Mouse (Mus musculus) common myeloid progenitor, adult 5-6 weeks (primary cell): ENCODE measurements around the gene Ly6g6c. TPM values are rescaled to one million over a fixed set of nuclear protein-coding genes. Genes with fewer than 3 reads are reported as not detected.
A peak's percentile ranks its signal among the peaks of the same experiment; 100 is the strongest.

Experiments used
- ATAC-seq: replicated peaks from 2 replicates; pipeline ENCODE4 v1.8.0; 2016; ENCODE audit warnings: low read depth, mild to moderate bottlenecking, moderate TSS enrichment, inconsistent platforms; ENCODE audit not compliant: poor library complexity, severe bottlenecking
- total RNA-seq: library from RNA; stranded (forward); fragments of 200-1000, 187-1606 nt; gene quantifications from 2 replicates; pipeline ENCODE4 v1.2.3, GENCODE M21; 2017

Ly6g6c gene
- total RNA-seq, 1 experiment from 2014 or later = not detected

DNA sequence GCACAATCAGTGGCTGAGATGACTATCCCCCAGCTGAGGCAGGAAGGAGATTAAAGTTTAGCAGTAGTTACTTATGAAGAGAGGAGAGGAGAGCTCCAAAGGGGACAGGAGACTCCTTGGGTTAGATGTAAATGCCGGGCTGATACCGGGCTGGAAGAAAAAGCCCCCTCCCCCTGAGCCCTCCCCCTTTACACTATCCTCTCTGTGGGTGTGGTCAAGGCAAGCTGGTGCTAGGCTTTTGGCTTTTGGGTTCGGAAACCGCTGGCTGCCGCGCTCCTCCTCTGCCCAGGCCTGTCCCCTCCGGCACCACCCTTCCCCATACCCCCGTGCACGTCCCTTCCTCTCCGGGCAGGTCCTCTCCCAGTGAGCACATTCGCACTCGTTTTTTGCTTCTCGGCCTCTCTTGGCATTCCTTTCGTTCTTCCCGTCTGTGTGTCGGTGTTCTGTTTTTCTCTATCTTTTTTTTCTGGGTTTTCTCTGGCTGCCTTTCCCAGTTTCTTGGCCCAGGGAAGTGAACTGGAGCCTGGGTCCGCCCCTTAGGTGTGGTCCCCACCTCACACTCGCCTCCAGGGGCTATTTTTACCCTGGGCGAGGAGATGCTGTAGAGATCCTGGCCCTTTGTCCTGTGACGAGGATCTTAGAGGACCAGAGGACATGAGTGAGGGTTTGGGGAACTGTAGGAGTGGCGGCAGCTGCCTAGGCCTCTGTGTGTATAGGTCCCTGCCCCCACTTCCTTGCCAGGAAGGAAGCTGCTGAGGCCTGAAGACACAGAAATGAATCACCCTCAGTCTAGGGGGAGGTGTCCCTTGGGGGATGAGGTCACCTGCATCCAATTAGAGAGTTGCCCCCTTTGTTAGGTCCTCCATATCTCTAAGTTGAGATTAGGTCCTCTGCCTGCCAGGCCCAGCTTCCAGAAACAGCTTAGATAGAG is 13.8 kb upstream of the Ly6g6c start:
- peak; percentile 63 for ATAC-seq

DNA sequence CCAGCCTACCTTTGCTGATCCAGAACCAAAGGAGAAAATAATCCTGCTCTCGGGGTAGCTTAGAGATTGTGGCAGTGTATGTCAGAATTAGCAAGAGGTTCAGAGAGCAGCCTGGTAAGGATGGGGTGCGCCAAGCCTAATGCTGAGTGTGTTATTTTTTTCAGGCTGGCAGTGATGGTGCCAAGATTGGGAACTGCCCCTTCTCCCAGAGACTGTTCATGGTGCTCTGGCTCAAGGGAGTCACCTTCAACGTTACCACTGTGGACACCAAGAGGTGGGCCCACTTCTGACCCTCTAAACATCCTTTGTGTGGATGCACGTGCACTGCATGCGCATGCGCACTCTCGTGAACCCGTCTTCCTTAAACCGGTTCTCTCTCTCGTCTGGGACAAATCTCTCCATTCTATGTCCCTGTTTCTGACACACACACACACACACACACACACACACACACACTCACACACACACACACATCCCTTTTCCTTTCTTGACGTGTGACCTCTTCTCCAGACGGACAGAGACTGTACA is 12.9 kb upstream of the Ly6g6c start:
- ATAC-seq = no peak

DNA sequence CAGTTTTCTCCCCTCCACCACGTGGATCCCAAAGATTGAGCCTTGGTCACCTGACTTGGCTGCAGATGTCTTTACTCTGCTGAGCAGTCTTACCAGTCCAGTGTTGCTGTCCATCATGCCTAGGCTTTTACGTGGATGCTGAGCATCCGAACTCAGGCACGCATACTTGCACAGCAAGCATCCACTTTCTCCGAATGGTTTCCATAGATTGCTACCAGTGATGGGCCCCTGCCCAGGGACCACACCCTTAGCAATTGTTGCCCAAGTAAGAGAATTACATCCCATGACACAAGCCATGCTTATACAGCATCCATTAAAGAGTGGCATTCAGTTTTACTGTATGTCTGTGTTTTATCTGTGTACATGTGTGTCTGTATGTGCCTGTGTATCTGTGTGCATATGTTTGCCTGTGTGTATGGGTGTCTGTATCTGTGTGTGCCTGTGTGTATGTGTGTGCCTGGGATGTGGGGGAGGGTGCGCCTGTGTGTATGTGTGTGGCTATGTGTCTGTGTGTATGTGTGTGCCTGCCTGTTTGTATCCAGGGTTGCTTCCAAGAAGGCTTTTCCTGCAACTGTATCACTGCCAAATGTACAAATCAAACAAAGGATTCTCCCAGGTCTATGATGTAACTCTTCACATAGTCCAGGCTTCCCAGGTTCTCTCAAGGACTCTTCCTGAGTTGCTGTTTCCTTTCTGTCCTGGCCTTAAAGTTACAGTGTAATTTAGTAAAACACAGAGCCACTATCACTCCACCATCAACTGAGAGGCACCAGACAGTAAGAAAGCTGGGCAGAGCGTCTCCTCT is 9.3 kb upstream of the Ly6g6c start:
- no peak for ATAC-seq

DNA sequence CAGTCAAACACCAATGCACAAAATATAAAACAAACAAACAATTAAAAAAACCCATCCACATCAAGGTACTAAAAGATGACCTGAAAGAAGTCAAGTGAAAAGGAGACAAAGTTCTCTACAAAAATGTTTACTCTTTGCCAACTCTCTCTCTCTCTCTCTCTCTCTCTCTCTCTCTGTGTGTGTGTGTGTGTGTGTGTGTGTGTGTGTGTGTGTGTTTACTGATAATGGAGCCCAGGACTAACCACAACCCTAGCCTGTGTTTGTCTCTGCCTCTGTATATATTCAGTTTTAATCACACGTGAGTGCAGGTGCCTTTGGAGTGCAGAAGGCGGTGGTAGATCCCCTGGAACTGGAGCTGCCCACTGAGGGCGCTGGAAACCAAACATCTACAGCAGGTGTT is 8.1 kb upstream of the Ly6g6c start:
- no peak for ATAC-seq

DNA sequence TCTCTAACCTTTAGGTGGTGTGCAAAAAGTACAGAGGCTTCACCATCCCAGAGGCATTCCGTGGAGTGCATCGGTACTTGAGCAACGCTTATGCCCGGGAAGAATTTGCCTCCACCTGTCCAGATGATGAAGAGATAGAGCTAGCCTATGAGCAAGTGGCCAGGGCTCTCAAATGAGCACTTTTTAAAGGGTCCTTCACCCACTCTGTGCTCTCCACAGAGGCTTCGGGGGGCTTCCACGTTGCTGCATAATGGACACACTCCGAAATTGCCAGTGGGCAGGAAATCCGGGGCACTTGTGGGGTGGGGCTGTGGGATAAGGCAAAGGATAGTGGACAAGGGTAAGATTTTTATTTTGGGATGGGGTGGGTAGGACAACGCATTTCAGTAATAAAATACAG is 6.9 kb upstream of the Ly6g6c start:
- no peak for ATAC-seq

DNA sequence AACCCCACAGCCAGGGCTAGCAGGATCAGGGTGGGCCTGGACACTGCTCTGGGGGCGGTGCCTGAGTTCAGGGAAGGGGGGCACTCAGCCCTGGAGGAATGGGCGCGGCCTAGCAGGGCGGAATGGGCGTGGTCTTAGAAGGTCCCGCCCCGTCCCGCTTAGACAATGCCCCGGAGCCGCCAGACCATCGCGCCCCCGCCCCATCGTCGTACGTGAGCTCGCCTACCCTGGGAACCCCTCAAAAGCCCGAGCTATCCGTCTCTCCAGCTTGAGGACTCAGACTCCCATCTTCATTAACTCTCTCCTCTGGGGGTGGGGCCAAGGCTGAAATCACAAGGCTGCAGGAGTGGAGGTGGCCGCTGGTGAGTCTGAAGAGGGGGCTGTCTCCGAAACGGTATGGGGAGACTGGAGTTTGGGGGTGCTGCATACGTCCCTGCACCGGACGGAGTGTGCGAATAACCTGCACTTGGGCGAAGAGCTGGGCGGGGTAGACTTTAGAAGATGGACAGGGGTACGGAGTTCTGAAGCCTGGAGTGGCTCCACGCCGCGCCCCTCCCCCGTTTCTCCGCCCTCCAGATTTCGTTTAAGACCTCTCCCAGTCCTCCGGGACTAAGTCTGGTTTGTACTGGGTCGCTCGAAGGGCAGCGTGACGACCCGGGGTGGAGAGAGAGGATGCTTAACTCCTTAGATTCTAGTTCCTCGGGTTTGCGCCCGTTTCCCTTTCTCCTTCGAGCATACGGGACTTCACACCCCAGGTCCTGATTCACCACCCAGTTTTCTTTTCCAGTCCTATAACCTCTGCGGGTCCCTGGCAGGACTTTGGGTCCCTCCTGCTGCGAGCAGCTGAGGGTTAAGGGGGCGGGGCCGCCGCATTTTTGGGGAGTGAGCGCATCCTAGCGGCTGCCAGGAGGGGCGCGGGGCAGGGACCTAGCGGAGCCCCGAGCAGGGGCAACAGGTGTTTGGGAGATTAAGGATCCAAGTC is 6.0 kb upstream of the Ly6g6c start, which contains the start of gene Ddah2:
Gene Ddah2, plus strand, starts transcription at position 125 of the 982 bp plus-strand sequence.
- peak; percentile 83 for ATAC-seq

DNA sequence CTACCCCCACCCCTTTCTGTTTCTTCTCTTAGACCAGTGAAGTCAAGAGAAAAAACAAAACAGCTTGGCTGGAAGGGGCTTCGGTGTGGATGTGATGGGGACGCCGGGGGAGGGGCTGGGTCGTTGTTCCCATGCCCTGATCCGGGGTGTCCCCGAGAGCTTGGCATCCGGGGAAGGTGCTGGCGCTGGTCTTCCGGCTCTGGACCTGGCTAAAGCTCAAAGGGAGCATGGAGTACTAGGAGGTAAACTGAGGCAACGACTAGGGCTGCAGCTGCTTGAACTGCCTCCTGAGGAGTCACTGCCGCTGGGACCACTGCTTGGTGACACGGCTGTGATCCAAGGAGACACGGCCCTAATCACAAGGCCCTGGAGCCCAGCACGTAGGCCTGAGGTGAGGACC is 5.1 kb upstream of the Ly6g6c start:
- ATAC-seq = no peak

DNA sequence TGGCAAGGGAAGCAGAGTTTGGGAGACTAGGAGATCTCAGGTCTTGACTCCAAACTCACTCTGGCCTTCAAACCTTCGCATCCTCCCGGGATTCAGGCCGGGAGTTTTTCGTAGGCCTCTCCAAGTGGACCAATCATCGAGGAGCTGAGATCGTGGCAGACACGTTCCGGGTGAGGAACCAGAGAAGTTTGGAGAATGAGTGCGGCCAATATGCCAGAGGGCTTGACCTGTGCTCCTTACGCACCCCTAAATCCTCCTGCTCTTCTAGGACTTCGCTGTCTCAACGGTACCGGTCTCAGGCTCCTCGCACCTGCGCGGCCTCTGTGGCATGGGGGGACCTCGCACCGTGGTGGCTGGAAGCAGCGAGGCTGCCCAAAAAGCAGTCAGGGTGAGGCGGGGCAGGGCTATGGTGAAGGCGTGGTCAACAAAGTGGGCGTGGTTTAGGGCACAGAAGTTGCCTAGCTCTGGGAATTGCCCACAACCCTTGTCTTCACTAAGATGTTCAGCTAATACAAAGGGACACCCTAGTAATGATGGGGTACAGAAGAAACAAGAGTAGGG is 4.4 kb upstream of the Ly6g6c start:
- no peak for ATAC-seq

DNA sequence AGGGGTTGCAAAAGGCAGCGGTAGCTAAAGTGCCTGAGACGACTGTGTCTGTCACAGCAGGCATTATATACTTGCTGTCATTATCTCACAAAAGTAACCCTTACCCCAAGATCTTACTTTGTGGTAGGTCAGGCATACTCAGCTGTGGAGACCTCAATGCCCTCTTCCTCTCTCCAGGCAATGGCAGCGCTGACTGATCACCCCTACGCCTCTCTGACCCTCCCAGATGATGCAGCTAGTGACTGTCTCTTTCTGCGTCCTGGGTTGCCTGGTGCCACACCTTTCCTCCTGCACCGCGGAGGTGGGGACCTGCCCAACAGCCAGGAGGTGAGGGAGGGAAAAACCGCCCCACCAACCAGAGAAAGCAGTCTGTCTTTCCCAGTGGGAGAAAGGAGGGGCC is 3.9 kb upstream of the Ly6g6c start:
- ATAC-seq = no peak

DNA sequence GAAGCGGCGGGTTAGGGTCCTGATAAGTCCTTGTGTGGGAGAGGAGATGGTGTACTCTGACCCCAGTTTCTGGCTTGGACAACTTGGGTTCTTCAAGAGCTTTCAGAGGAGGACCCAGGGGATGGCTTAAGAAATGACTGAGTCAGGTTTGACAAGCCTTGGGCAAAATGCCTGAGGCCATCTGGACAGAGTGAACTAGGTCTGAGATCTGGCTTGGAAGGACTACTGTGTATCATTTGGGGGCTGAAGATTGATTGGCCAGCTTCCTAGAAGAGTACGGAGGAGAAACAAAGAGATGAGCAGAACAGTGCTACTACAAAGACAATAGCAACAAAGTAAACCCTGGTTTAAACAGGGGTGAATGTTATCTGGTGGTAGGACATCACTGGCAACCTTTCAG is 1.7 kb upstream of the Ly6g6c start:
- ATAC-seq = no peak

DNA sequence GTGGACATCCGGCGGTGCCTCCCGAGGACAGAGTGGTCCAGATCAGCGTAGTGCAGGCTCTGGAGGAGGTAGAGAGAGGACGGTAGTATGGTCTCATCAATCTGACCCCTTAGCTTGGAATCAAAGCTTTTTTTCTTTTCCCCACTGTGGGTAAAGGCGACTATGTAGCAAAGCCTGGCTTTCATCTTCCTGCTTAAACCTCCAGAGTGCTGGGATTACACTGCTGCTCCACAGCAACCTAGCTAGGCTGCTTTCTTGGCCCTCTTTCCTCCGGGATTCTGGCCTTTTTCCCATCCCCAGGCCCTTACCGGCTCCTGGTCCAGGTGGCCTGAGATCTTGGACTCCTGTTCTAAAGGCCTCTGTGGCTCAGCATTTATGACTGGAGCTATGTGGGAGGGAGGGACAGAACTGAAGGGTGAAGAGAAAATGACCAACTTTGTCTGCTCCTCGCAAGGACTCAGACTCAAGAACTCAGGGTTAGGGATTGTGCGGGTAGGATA is 760 bp upstream of the Ly6g6c start:
- ATAC-seq = no peak

DNA sequence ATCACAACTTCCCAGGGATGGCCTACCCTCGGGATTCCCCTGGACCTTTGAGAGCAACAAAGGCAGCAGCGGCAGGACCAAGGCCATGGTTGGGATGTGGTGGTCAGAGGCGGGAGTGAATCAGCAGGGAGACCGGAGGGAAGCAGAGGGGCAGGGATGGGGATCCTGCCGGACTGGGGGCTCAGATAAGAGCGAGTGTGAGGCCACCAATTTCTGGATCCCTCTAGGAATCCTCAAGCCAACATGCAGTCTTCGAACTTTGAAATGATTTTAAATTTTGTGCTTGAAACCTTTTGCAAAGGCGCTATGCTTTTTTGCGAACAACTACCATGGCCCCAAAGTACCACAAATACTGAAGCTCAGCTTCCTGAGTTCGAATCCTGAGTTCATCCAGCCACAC is 896 bp downstream of the Ly6g6c start, which contains the start of gene Mpig6b:
Gene Mpig6b, minus strand, starts transcription at position 101 of the 400 bp plus-strand sequence.
- no peak for ATAC-seq

DNA sequence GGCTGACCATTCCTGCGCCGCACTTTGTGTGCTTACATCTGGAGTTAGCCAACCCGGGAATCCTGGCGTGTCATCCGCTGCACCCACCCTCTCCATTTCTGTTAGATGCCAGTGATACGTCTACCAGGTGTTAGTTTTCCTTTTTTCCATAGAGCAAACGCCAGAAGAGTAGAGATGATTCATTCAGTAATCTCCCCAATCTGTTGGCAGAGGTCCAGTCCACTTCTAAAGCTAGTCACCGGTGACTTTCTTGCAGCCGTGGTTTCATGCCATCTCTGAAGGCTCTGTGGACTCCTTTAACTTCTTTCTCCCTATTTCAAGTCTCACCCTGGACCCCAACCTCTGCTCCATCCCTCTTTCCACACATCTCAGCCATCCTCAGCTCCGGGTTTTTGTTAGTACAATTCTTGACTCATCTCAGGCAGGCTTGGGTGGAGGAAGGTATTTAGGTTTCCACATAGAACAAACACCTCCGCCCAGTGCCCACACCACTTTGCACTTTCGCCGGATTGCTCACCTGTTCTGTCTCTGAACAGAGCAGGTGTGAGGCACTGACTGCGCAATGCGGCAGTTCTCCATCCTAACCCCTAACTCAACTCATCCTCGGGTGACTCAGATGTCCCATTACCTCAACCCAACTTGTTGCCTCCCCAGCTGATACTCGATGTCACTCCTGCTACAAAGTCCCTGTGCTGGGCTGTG is 3.2 kb downstream of the Ly6g6c start:
- no peak for ATAC-seq

DNA sequence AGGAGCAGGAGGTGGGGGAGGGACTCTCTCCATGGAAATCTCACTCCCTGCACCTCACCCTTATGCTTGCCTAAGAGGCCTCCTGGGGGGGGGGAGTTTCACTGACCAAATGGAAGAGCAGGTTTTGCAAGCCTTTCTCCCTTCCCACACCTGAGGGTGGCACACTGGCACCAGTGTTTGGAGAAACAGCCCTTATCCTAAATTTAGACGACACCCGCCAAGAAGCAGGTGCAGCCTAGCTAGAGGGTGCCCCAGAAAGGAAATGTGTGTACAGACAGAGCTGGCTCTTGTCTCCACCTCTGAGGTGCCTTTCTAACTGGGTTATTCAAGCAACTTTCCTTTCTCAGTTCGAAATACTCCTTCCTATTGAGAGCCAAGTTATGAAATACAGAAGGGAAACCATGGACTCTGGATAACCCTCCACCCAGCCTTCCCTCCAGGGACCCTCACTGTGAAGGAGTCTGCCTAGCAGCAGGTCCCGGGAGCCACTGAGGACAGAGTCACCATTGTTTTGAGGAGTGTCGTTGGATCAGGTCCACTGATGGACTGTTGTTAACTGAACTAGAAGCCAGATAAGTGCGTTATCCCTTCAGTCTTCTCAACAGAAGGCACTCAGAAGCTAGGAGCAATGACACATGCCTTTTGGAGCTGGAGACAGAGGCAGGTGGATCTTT is 5.5 kb downstream of the Ly6g6c start:
- ATAC-seq = no peak

DNA sequence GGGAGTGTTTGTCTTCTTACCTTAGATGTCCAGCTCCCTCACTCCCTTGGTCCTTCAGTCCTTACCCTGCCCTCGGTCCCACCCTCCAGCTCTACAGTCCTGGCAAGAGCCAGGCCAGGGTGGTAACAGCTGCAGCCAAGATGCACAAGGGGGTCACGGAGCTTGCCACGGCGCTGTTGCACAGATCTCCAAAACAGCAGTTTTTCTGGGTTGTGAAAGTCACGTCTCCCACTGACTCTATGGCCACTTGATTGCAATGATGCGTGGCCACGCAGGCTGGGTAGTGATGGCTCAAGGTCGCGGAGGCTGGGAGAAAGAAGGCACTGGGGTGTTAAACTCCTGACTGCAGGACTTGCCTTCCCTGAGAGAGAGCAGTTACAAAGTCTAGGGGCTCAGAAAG is 6.3 kb downstream of the Ly6g6c start:
- no peak for ATAC-seq

DNA sequence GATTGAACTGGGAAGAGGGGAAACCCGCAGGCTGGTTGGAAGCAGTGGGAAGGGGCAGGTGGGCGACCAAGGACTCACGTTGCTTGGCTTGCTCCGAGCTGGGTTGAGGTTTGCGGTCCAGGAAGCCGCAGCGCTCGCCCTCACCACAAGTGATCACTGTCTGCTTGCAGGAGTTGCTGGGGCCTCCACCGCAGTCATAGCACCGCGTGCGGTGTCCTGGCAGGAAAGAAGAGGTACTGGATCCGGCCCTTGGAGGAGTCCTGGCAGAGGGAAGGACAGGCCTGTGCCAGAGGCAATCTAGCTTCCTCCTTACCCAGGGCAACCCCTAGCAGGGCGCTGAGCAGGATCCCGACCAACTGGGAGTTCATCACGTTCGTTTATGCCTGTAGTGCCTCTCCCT is 8.9 kb downstream of the Ly6g6c start:
- peak; percentile 65 for ATAC-seq

DNA sequence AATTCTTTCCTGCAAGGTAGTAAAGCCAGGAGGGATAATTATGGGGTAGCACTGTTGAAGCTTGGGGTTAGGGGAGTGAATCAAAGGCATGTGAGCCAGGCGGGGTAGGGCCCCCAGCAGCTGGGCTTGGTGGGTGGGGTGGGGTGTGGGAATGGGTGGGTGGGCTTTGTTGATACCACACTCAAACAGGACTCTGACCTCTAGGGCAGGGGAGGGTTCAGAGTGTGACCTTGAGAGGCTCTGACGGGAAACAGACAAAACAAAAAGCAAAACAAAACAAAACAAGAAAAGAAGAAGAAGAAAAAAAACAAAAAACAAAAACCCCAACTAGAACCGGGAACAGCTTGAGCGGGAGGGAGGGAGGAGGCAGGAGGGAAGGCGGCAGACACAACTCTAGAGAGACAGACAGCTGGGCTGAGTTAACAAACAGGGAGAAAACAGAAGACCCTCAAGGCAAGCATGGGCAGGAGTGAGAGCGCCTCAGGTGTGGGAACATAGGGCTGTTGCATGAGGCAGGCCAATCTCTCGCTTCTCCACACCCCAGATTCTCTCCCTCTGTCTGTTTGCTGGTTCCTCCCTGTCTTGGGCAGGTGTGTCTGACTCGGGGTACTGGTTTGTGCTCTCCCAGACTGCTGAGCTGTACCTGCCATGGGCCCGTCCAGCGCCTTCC is 11.5 kb downstream of the Ly6g6c start, which contains the start of gene Ly6g6e:
Gene Ly6g6e, plus strand, starts transcription at position 396 of the 670 bp plus-strand sequence.
- ATAC-seq = no peak
